10 mouse cellular contexts compared by ENCODE assay signal in the genomic region with DNA sequence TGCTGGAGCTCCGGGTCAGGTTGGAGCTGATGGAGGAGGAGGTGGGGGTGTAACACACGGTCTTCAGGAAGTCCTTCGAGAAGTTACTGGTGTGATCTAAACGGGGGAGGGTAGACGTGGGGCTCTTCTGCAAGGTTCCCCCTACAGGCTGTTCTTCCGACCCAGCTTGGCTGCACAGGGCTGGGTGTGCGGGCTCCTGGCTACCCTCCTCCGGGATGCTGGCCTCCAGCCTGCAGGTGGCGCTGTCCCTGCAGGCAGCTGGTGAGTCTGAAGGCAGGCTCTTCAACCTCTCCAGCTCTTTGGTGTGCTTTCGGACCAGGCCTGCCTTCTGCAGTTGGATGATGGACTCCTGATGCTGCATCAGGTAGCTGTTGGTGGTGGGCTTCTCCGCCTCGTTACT. TPM values are rescaled to one million over a fixed set of nuclear protein-coding genes. Genes with fewer than 3 reads are reported as not detected.
DNase-seq lines count a peak whose midpoint lies in the region; ATAC-seq and TF ChIP-seq lines count a peak whose summit lies in the region.
"Had no signal": no experiment of that assay in that cellular context is flagged by ENCODE, and none has a peak within 500 bp of the region (broad histone marks: within the 10 kb centered on the region; RNA-seq: fewer than 3 reads in every experiment).

No protein-coding gene starts in this region.

- DNase-seq in cerebellum, postnatal 10 days: peak; percentile 51 to 66
- DNase-seq in cerebellum, adult 9-10 months: no peak
- DNase-seq in limb, embryonic 11.5 days (ENCODE audit: low spot score): peak; percentile 47
- no peak for DNase-seq in limb, embryonic 10.5 days (ENCODE audit: low spot score)
- DNase-seq in retina, postnatal 1 day: peak; percentile 55
- no peak for DNase-seq in adrenal gland, postnatal 10 days
- no peak for DNase-seq in urinary bladder, adult 2 months (ENCODE audit: low spot score)

- no peak for ATAC-seq in limb, embryonic 11.5 days (ENCODE audit: insufficient number of reproducible peaks, low FRiP score, low TSS enrichment, low read depth)

- H3K27ac ChIP-seq in limb, embryonic 11.5 days (replicated peaks; ENCODE audit: low read depth, low read length): no peak overlapping the region
- no peak overlapping the region for H3K27ac ChIP-seq in limb, embryonic 10.5 days
- no peak overlapping the region for H3K27ac ChIP-seq in embryonic fibroblast, embryonic 13.5 days (ENCODE audit: insufficient read depth, low read length)
- H3K27ac ChIP-seq: lung, embryonic 15.5 days had no signal

- no peak overlapping the region for H3K4me3 ChIP-seq in limb, embryonic 11.5 days (ENCODE audit: low read depth, low read length)
- H3K4me3 ChIP-seq in limb, embryonic 10.5 days: no peak overlapping the region
- no peak overlapping the region for H3K4me3 ChIP-seq in embryonic fibroblast, embryonic 13.5 days (ENCODE audit: insufficient read depth, low read length)
- H3K4me3 ChIP-seq: lung, embryonic 15.5 days had no signal

- WGBS in limb, embryonic 11.5 days: 85% methylated on average over 12 of the region's 12 CpGs
- WGBS in limb, embryonic 10.5 days: 85% methylated on average over 12 of the region's 12 CpGs

- no peak for TF ChIP-seq POLR2A in embryonic fibroblast, embryonic 13.5 days (IDR thresholded peaks at IDR 0.05; ENCODE audit: low read depth, low read length)

- H3K4me1 ChIP-seq in limb, embryonic 11.5 days (ENCODE audit: control insufficient read depth, insufficient read depth, low read length): no peaks in the 10 kb centered on the region
- no peaks in the 10 kb centered on the region for H3K4me1 ChIP-seq in limb, embryonic 10.5 days
- H3K4me1 ChIP-seq in embryonic fibroblast, embryonic 13.5 days (ENCODE audit: control insufficient read depth, insufficient read depth, low read length): no peaks in the 10 kb centered on the region
- H3K4me1 ChIP-seq: lung, embryonic 15.5 days had no signal

- TF ChIP-seq CTCF in embryonic fibroblast, embryonic 13.5 days (IDR thresholded peaks at IDR 0.05; ENCODE audit: borderline replicate concordance, insufficient read depth, low read length): peak; percentile 36; the same call in 1 of the 2 replicates

- H3K36me3 ChIP-seq in limb, embryonic 11.5 days (ENCODE audit: control insufficient read depth, insufficient read depth, low read length): peaks cover 34% of the 10 kb centered on the region
- peaks cover 86% of the 10 kb centered on the region for H3K36me3 ChIP-seq in limb, embryonic 10.5 days

- no peaks in the 10 kb centered on the region for H3K9me3 ChIP-seq in limb, embryonic 11.5 days (ENCODE audit: control insufficient read depth, low read length)
- H3K9me3 ChIP-seq in limb, embryonic 10.5 days (replicated peaks): no peaks in the 10 kb centered on the region
- H3K9me3 ChIP-seq: G1E; lung, embryonic 15.5 days had no signal

- H3K27me3 ChIP-seq in limb, embryonic 11.5 days (ENCODE audit: control insufficient read depth, insufficient read depth, low read length): no peaks in the 10 kb centered on the region
- H3K27me3 ChIP-seq in limb, embryonic 10.5 days (ENCODE audit: low read depth, poor library complexity, severe bottlenecking): no peaks in the 10 kb centered on the region
- H3K27me3 ChIP-seq: lung, embryonic 15.5 days had no signal

- H3K9ac ChIP-seq in limb, embryonic 11.5 days (ENCODE audit: low read length): no peak overlapping the region
- H3K9ac ChIP-seq: lung, embryonic 15.5 days had no signal

- no peak overlapping the region for H3K4me2 ChIP-seq in limb, embryonic 11.5 days (ENCODE audit: low read depth, severe bottlenecking)
- H3K4me2 ChIP-seq: lung, embryonic 15.5 days had no signal

RNA-seq across cellular contexts. Expression of a gene that starts 34.0 kb away (rescaled TPM):
- polyA plus RNA-seq in limb, embryonic 11.5 days (2014; fragmentation: Nextera tagmentation; extraction: Ambion mirVana): 94.9 and 107 TPM in 2 replicates
- 129 and 139 TPM in 2 replicates for polyA plus RNA-seq in limb, embryonic 10.5 days (2016; fragmentation: Nextera tagmentation; extraction: Ambion mirVana)
- polyA plus RNA-seq in embryonic fibroblast, embryonic 13.5 days (2011; ENCODE audit: insufficient read length, low read depth, missing spikeins): 158 and 229 TPM in 2 replicates
- 10 to 100 TPM; 66.4 to 78.9 TPM for total RNA-seq in adrenal gland, postnatal 10 days (2021)
- 116 and 159 TPM in 2 replicates for polyA plus RNA-seq in urinary bladder, adult 2 months (2012; rRNA removed)

RNA-seq across cellular contexts. Expression of a gene that starts 51.1 kb away (rescaled TPM):
- polyA plus RNA-seq in limb, embryonic 11.5 days (2014; fragmentation: Nextera tagmentation; extraction: Ambion mirVana): 27.3 and 28.1 TPM in 2 replicates
- 13.6 and 16.4 TPM in 2 replicates for polyA plus RNA-seq in limb, embryonic 10.5 days (2016; fragmentation: Nextera tagmentation; extraction: Ambion mirVana)
- polyA plus RNA-seq in embryonic fibroblast, embryonic 13.5 days (2011; ENCODE audit: insufficient read length, low read depth, missing spikeins): 21.0 and 22.9 TPM in 2 replicates
- 10 to 100 TPM; 14.2 to 20.0 TPM for total RNA-seq in adrenal gland, postnatal 10 days (2021)
- polyA plus RNA-seq in urinary bladder, adult 2 months (2012; rRNA removed): 9.3 and 14.8 TPM in 2 replicates

Comparison
In these comparisons a context has a peak if more than half of its experiments do, and no peak if none do; other contexts are left out.
1. DNase-seq: peak in cerebellum, postnatal 10 days (2 of 2), limb, embryonic 11.5 days (single experiment) and retina, postnatal 1 day (single experiment); none in cerebellum, adult 9-10 months (single experiment), limb, embryonic 10.5 days (single experiment), adrenal gland, postnatal 10 days (single experiment) and urinary bladder, adult 2 months (single experiment).